Mouse (Mus musculus) left cerebral cortex, adult 11 months (tissue): ENCODE results near the gene Polr1a.

Experiments
- DNase-seq: peaks from one replicate; pipeline ENCODE4 v3.0.0; 2022; ENCODE audit warnings: low spot score

Polr1a gene

GRCm38 (mm10) chr6:71999917-72000512 lies 91.2 kb downstream of the Polr1a start:
- DNase-seq = no peak

GRCm38 (mm10) chr6:72001220-72001777 lies 92.4 kb downstream of the Polr1a start:
- no peak for DNase-seq

- no peak for DNase-seq
Measured at GRCm38 (mm10) chr6:72007411-72008212, 98.8 kb downstream of the Polr1a start.

GRCm38 (mm10) chr6:72008213-72008655 lies 99.4 kb downstream of the Polr1a start:
- no peak for DNase-seq

GRCm38 (mm10) chr6:72009454-72009853 lies 100.6 kb downstream of the Polr1a start:
- no peak for DNase-seq

- DNase-seq = no peak
Measured at GRCm38 (mm10) chr6:72014033-72014432, 105.2 kb downstream of the Polr1a start.

- no peak for DNase-seq
Measured at GRCm38 (mm10) chr6:72018052-72018451, 109.2 kb downstream of the Polr1a start.

- DNase-seq = no peak
Measured at GRCm38 (mm10) chr6:72025497-72025896, 116.6 kb downstream of the Polr1a start.

- DNase-seq = no peak
Measured at GRCm38 (mm10) chr6:72028079-72028478, 119.2 kb downstream of the Polr1a start.

GRCm38 (mm10) chr6:72029674-72030073 lies 120.8 kb downstream of the Polr1a start:
- DNase-seq = no peak
